16 mouse cellular contexts compared by ENCODE assay signal in the genomic region with DNA sequence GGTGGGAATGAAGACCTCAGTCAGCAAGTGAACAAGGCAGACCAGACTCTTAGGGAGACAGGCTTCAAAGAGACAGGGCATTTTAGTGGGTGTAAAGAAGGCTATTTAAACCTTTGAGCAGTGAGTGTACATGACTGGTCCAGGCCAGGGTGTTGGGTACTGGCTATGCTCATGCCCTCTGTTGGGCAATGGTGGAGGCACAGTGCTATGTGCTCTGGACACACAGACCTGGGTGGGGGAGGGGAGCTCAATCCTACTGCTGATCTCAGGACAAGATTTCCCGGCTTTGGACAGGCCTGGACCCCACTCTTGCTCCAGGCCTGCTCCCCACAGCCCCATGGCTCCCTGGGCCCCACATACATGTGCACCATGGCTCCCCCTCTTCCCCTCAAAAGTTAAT.
DNase-seq lines count a peak whose midpoint lies in the region; ATAC-seq lines count a peak whose summit lies in the region.
"Had no signal": no experiment of that assay in that cellular context is flagged by ENCODE, and none has a peak within 500 bp of the region (broad histone marks: within the 10 kb centered on the region; RNA-seq: fewer than 3 reads in every experiment).

No protein-coding gene starts in this region.

- DNase-seq in forebrain, embryonic 10.5 days (ENCODE audit: extremely low spot score, low spot score), result no peak
- DNase-seq in limb, embryonic 11.5 days (ENCODE audit: low spot score), result peak; percentile 49
- DNase-seq in limb, embryonic 10.5 days (ENCODE audit: low spot score), result no peak
- peak; percentile 23 for DNase-seq in brain, adult 2 months (ENCODE audit: low read depth, low spot score)
- DNase-seq in midbrain, embryonic 11.5 days (ENCODE audit: low spot score, missing footprints), result no peak
- DNase-seq in c-Kit-positive CD71-positive TER-119-positive erythroid progenitor cells, embryonic 14.5 days (ENCODE audit: low spot score), result no peak
- DNase-seq: adrenal gland, adult 8-10 months; B cell, adult 2 months; cerebellum, adult 9-10 months; heart, adult 11 months; kidney, postnatal 25 days; thymus, postnatal 36 days had no signal

- peak overlapping the region; percentile 40; the same call in 1 of the 2 replicates for H3K27ac ChIP-seq in forebrain, embryonic 10.5 days
- no peak overlapping the region for H3K27ac ChIP-seq in forebrain, embryonic 16.5 days (ENCODE audit: low read length)
- H3K27ac ChIP-seq in limb, embryonic 11.5 days (replicated peaks; ENCODE audit: low read depth, low read length), result no peak overlapping the region
- no peak overlapping the region for H3K27ac ChIP-seq in limb, embryonic 10.5 days
- H3K27ac ChIP-seq in midbrain, embryonic 11.5 days (ENCODE audit: low read depth, low read length), result no peak overlapping the region
- H3K27ac ChIP-seq in neural tube, embryonic 15.5 days (replicated peaks), result no peak overlapping the region

- H3K4me2 ChIP-seq in forebrain, embryonic 16.5 days (ENCODE audit: low read length), result no peak overlapping the region
- H3K4me2 ChIP-seq in limb, embryonic 11.5 days (ENCODE audit: low read depth, severe bottlenecking), result no peak overlapping the region
- H3K4me2 ChIP-seq in midbrain, embryonic 11.5 days, result no peak overlapping the region
- no peak overlapping the region for H3K4me2 ChIP-seq in neural tube, embryonic 15.5 days

- H3K4me1 ChIP-seq in forebrain, embryonic 10.5 days, result peaks cover 34% of the 10 kb centered on the region
- H3K4me1 ChIP-seq in forebrain, embryonic 16.5 days (replicated peaks; ENCODE audit: control insufficient read depth, insufficient read depth, low read length), result peaks cover 9% of the 10 kb centered on the region
- 0 out of 2 replicates have a peak, but pooled peaks cover 2% of the 10 kb centered on the region for H3K4me1 ChIP-seq in limb, embryonic 11.5 days (ENCODE audit: control insufficient read depth, insufficient read depth, low read length)
- H3K4me1 ChIP-seq in limb, embryonic 10.5 days, result peaks cover 7% of the 10 kb centered on the region
- H3K4me1 ChIP-seq in midbrain, embryonic 11.5 days (ENCODE audit: control insufficient read depth, insufficient read depth, low read length), result peaks cover 9% of the 10 kb centered on the region
- H3K4me1 ChIP-seq in neural tube, embryonic 15.5 days, result no peaks in the 10 kb centered on the region

- H3K4me3 ChIP-seq in forebrain, embryonic 10.5 days, result no peak overlapping the region
- no peak overlapping the region for H3K4me3 ChIP-seq in forebrain, embryonic 16.5 days (replicated peaks; ENCODE audit: low read length)
- no peak overlapping the region for H3K4me3 ChIP-seq in limb, embryonic 11.5 days (ENCODE audit: low read depth, low read length)
- no peak overlapping the region for H3K4me3 ChIP-seq in limb, embryonic 10.5 days
- H3K4me3 ChIP-seq in midbrain, embryonic 11.5 days (ENCODE audit: low read depth, low read length), result no peak overlapping the region
- no peak overlapping the region for H3K4me3 ChIP-seq in neural tube, embryonic 15.5 days (replicated peaks)
- H3K4me3 ChIP-seq: erythroblast, embryonic 14.5 days; myocyte had no signal

- H3K9me3 ChIP-seq in forebrain, embryonic 10.5 days, result no peaks in the 10 kb centered on the region
- no peaks in the 10 kb centered on the region for H3K9me3 ChIP-seq in forebrain, embryonic 16.5 days (ENCODE audit: control insufficient read depth, low read length)
- no peaks in the 10 kb centered on the region for H3K9me3 ChIP-seq in limb, embryonic 11.5 days (ENCODE audit: control insufficient read depth, low read length)
- H3K9me3 ChIP-seq in limb, embryonic 10.5 days (replicated peaks), result no peaks in the 10 kb centered on the region
- no peaks in the 10 kb centered on the region for H3K9me3 ChIP-seq in midbrain, embryonic 11.5 days (ENCODE audit: control insufficient read depth, low read length)
- H3K9me3 ChIP-seq in neural tube, embryonic 15.5 days (replicated peaks), result no peaks in the 10 kb centered on the region

- H3K36me3 ChIP-seq in forebrain, embryonic 10.5 days (replicated peaks), result no peaks in the 10 kb centered on the region
- H3K36me3 ChIP-seq in forebrain, embryonic 16.5 days (ENCODE audit: control insufficient read depth, insufficient read depth), result no peaks in the 10 kb centered on the region
- no peaks in the 10 kb centered on the region for H3K36me3 ChIP-seq in limb, embryonic 11.5 days (ENCODE audit: control insufficient read depth, insufficient read depth, low read length)
- H3K36me3 ChIP-seq in limb, embryonic 10.5 days, result no peaks in the 10 kb centered on the region
- H3K36me3 ChIP-seq in midbrain, embryonic 11.5 days (ENCODE audit: control insufficient read depth, insufficient read depth, low read length), result no peaks in the 10 kb centered on the region
- H3K36me3 ChIP-seq in neural tube, embryonic 15.5 days, result no peaks in the 10 kb centered on the region

- no peak overlapping the region for H3K9ac ChIP-seq in forebrain, embryonic 16.5 days (replicated peaks; ENCODE audit: low read depth, low read length)
- no peak overlapping the region for H3K9ac ChIP-seq in limb, embryonic 11.5 days (ENCODE audit: low read length)
- no peak overlapping the region for H3K9ac ChIP-seq in midbrain, embryonic 11.5 days (ENCODE audit: low read length)
- no peak overlapping the region for H3K9ac ChIP-seq in neural tube, embryonic 15.5 days (replicated peaks)

- no peak for ATAC-seq in forebrain, embryonic 16.5 days
- ATAC-seq in limb, embryonic 11.5 days (ENCODE audit: insufficient number of reproducible peaks, low FRiP score, low TSS enrichment, low read depth), result no peak; the same call in 1 of the 2 replicates
- ATAC-seq in midbrain, embryonic 11.5 days (ENCODE audit: low FRiP score), result peak; percentile 55; the same call in 1 of the 2 replicates
- no peak for ATAC-seq in neural tube, embryonic 15.5 days (ENCODE audit: low FRiP score)

- H3K27me3 ChIP-seq in forebrain, embryonic 10.5 days (ENCODE audit: poor library complexity, severe bottlenecking), result peaks cover 7% of the 10 kb centered on the region
- no peaks in the 10 kb centered on the region for H3K27me3 ChIP-seq in forebrain, embryonic 16.5 days (replicated peaks; ENCODE audit: control insufficient read depth, insufficient read depth, low read length)
- no peaks in the 10 kb centered on the region for H3K27me3 ChIP-seq in limb, embryonic 11.5 days (ENCODE audit: control insufficient read depth, insufficient read depth, low read length)
- H3K27me3 ChIP-seq in limb, embryonic 10.5 days (ENCODE audit: low read depth, poor library complexity, severe bottlenecking), result no peaks in the 10 kb centered on the region
- H3K27me3 ChIP-seq in midbrain, embryonic 11.5 days (ENCODE audit: control insufficient read depth, insufficient read depth, low read length), result peaks cover 8% of the 10 kb centered on the region; the same call in 1 of the 2 replicates
- H3K27me3 ChIP-seq in neural tube, embryonic 15.5 days (replicated peaks), result no peaks in the 10 kb centered on the region

- WGBS in forebrain, embryonic 10.5 days, result 22% methylated on average over 1 of the region's 1 CpGs
- 50% methylated on average over 1 of the region's 1 CpGs for WGBS in forebrain, embryonic 16.5 days
- WGBS in limb, embryonic 11.5 days, result 24% methylated on average over 1 of the region's 1 CpGs
- WGBS in limb, embryonic 10.5 days, result 20% methylated on average over 1 of the region's 1 CpGs
- 9% methylated on average over 1 of the region's 1 CpGs for WGBS in midbrain, embryonic 11.5 days
- WGBS in neural tube, embryonic 15.5 days, result 31% methylated on average over 1 of the region's 1 CpGs

Comparison
In these comparisons a context has a peak if more than half of its experiments do, and no peak if none do; other contexts are left out.
1. DNase-seq: peak in limb, embryonic 11.5 days (single experiment) and brain, adult 2 months (single experiment); none in forebrain, embryonic 10.5 days (single experiment), limb, embryonic 10.5 days (single experiment), midbrain, embryonic 11.5 days (single experiment) and c-Kit-positive CD71-positive TER-119-positive erythroid progenitor cells, embryonic 14.5 days (single experiment).